Mouse (Mus musculus) gastrocnemius, postnatal 4 days (tissue): ENCODE results near the gene Tmem107. TPM values are rescaled to one million over a fixed set of nuclear protein-coding genes. Genes with fewer than 3 reads are reported as not detected.

Experiments
- DNase-seq, 2 experiments: peaks; one replicate each; pipeline ENCODE4 v3.0.0; 2021 to 2022; ENCODE audit warnings: low spot score in 2 of 2, mixed read lengths in 2 of 2
- total RNA-seq, 2 experiments: library from RNA; stranded (reverse); gene quantifications; 2 replicates each; pipeline ENCODE4 v1.2.3; 2021

Gene Tmem107
- total RNA-seq, 2 experiments from 2014 or later, result 11.7 to 14.3 TPM

DNA sequence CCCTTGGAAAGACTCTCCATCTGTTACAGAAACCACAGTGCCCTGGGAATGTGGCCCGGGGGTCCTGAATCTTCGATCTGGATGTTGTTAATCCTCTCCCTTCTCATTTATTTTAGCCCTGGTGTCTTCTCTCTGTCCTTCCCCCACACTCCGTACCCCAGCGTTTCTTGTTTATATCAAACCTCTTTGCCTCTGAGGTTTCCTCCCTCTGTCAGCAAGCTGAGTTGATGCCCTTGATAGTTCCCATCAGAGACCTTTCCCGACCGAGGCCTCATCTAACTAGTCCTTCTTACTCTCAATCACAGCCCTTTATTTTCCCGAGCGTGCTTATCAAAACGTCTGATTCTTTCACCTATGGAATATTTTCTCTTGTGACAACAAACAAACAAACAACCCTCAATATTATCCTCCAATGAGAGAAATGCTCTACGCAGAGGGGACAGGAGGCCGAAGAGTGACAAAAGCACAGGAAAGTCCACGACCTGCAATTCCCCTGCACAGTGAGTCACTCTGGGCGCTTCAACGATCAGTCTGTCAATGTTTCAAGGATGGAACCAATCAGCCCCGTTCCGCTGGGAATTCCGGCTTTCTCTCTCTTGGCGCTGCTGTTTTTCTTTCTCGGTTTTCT is 11.8 kb upstream of the Tmem107 start:
- no peak for DNase-seq

DNA sequence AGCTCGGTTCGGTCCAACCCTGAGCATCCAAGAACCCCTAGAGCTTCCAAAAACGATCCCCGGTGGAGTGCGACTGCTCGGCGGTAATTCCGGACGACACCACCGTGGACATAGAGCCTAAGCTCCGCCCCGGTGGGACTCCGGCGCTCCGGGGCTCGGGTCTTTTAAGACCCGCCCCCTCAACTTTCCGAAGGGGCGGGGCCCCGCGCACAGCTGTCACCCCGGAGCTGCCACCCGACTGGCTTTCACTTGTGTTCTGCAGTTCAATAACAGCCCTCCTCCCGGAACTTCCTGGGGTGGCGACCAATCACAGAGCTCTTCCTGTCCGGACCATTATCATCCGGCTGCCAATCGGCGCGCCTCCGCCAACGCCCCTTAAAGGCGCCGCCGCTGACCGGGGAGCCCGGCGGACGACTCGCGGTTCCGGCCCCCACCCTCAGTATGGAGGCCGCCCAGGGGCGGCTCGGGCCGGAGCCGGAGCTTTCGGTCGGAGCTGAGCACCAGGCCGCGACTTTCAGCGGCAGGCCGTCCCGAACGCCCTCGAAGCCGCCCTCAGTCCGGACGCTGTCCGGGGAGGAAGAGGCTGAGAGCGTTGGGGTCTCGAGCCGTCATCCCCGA is 11.1 kb upstream of the Tmem107 start, which contains the start of gene Borcs6:
Borcs6 (plus strand) TSS at position 361 of the 618 bp plus-strand sequence.
- DNase-seq, result peak; percentile 88 to 92

GRCm38 (mm10) chr11:69059975-69060411 is 10.6 kb upstream of the Tmem107 start:
- DNase-seq, result peak; percentile 47 to 67

DNA sequence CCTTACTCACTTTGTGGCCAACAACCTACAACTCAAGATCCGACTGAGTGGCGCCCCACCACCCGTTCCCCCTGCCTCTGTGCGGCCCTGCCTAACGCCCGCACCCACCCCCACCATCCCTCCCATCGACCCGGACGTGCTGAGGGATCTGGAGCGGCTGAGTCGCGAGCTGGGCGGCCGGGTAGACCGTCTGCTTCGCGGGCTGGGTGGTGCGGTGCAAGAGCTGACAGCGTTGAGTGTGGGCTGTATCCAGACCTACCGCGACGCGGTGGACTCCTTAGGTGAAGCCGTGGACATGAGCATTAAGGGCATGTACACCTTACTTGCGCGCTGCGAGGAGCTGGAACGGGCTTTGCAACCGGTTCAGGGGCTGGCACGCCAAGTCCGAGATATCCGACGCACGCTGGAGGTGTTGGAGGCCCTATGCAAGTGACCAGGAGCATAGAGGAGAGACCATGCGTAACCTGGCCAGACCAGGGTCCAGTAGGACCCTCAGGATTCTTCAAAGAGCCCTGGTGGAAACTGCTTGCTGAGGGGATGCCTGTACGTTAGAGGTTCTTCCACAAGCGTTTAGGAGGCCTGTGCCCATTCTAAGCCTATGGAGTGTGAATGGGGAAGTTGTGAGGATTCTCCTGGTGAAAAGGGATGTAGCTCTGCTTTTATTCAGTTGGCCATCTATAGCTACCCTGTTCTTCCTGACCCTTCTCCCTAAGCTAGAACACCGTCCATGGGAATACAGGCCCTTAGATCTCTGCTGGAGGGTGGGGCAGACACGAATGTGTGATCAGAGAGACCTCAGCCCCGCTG is 10.0 kb upstream of the Tmem107 start:
- DNase-seq, result peak in 1 of 2 experiments; percentile 52

- DNase-seq, result no peak
These were observed 9.2 kb upstream of the Tmem107 start for GRCm38 (mm10) chr11:69061255-69061912.

- DNase-seq, result peak; percentile 58 to 64
These were observed 8.3 kb upstream of the Tmem107 start for GRCm38 (mm10) chr11:69062194-69062760.

GRCm38 (mm10) chr11:69062761-69063224 is 7.8 kb upstream of the Tmem107 start:
- peak; percentile 83 to 89 for DNase-seq

DNA sequence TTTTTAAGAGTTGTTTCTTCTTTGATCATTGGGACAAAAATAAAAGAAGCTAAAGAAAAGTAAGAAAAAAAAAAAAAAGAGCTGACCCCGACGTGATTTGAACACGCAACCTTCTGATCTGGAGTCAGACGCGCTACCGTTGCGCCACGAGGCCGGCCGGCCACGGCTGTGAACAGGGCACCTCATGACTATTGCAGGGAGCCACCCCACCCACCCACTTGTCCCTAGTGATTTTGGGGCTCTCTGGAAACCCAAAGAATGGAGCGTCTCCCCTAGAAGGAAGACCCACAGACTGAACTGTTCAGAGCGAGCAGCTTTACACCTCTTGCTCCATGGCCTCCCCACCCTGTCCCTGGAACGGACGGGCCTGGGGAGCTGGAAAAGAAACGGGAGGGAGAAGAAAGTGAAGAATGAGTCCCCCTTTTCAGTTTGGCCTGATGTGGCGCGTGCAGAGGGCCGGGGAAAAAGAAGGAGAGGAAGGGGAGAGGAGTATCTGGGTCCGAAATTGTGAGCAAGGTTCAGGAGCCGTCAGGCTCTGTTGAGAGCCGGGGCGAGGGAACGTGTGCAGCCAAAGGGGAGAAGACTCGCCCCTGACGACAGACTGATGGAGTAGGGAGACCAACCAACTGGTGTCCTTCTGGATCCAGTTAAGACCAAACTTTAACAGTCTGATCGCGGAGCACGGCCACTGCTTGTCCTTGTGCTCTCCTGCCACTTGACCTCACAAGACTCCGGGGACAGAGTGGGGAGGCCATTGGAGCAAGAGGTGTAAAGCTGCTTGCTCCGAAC is 7.0 kb upstream of the Tmem107 start:
- peak; percentile 86 to 88 for DNase-seq

GRCm38 (mm10) chr11:69064259-69065133 is 6.1 kb upstream of the Tmem107 start:
- DNase-seq, result no peak

DNA sequence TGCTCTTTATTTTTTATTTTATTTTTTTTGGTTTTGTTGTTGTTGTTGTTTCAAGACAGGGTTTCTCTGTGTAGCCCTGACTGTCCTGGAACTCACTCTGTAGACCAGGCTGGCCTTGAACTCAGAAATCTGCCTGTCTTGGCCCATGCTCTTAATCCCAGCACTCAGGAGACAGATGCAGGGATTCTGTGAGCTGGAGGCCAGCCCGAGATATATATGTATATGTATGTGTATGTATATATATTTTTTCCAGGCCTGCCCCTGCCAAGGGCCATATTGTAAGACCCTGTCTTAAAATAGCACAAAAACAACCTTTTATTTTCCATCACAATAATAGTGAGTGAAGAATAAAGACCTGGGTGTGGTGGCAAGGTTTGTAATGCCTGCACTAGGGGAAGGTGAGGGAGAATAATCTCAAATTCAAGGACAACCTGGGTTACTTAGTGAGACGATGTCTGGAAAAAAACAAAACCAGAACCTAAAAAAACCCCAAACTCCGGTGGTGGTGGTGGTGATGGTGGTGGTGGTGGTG is 5.1 kb upstream of the Tmem107 start:
- DNase-seq, result no peak

GRCm38 (mm10) chr11:69066163-69066861 is 4.3 kb upstream of the Tmem107 start:
- no peak for DNase-seq

DNA sequence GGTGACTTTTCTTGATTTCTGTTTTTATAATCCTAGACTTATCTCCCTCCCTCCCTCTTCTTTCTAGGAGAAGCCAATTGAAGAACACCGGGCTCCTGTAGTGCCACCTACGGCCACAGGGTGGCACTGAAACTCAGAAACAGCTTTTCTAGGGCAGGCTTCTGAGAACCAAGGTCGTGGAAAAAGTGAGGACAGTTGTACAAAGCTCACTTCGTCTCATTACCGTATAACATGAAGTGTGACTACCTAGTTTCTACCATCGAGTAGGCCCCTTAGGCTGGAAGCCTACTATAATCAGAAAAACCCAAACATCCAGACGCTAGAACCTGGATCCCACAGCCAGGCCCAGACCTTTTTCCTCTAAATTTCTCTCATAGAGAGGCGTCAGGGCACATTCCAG is 3.6 kb upstream of the Tmem107 start:
- DNase-seq, result peak; percentile 83 to 85

GRCm38 (mm10) chr11:69067601-69068000 is 3.0 kb upstream of the Tmem107 start:
- DNase-seq, result no peak

DNA sequence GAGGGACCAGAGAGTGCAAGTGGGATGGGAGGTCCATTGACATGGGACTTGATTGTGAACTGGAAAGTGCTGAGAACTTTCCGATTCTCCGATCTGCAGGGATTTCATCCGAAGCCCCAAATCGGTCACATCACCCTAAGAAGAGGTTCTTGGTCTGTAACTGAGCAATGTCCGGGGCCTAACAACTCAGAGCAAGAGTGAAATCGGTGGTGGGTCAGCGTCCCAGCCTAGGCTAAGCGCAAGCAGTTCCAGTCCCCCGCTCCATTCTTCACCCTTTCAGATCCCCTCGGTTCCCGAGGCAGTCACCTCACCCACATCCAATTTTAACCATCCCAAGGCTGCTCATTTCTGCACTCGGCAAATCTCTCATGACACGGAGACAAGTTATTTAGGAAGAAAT is 513 bp upstream of the Tmem107 start:
- DNase-seq, result no peak

- no peak for DNase-seq
These were observed 656 bp downstream of the Tmem107 start for GRCm38 (mm10) chr11:69071262-69071661.

GRCm38 (mm10) chr11:69072234-69072633 is 1.6 kb downstream of the Tmem107 start:
- no peak for DNase-seq

DNA sequence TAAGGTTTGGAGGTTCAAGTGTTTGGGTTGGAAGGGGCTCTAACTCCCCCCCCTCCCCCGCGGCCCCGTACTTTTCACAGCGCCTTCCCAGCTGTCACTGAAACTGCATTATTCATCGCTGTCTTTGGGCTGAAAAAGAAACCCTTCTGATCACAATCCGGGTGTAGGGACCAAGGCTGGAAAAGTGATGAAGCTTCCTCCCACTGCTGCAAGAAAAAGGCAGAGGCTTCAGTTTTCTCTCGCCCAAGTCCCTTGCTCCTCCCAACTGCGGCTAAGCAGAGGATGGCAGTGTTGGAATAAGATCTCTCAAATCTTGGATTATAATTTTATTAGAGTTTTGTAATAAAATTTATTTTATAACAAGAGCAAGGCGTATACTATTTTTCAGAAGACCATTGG is 2.1 kb downstream of the Tmem107 start:
- DNase-seq, result no peak
